Comparison of ENCODE assay signal across 8 mouse cellular contexts in genomic region chr10:118592648-118593368, GRCm38 (mm10).
A peak's percentile ranks its signal among the peaks of the same experiment; 100 is the strongest.
DNase-seq lines count a peak whose midpoint lies in the region; ATAC-seq lines count a peak whose summit lies in the region.

No protein-coding gene starts in this region.

- WGBS in heart, embryonic 10.5 days, result 46% methylated on average over 16 of the region's 16 CpGs
- WGBS in hindbrain, embryonic 16.5 days, result 38% methylated on average over 16 of the region's 16 CpGs
- 38% methylated on average over 16 of the region's 16 CpGs for WGBS in midbrain, embryonic 13.5 days

- ATAC-seq in hindbrain, embryonic 16.5 days, result peak; percentile 30; the same call in 1 of the 2 replicates
- ATAC-seq in midbrain, embryonic 13.5 days, result 0 out of 2 replicates have a peak, but pooled peaks have one; percentile 50

- no peaks in the 10 kb centered on the region for H3K27me3 ChIP-seq in heart, embryonic 10.5 days (ENCODE audit: insufficient read depth, poor library complexity, severe bottlenecking)
- no peaks in the 10 kb centered on the region for H3K27me3 ChIP-seq in hindbrain, embryonic 16.5 days (replicated peaks; ENCODE audit: control insufficient read depth, insufficient read depth, low read length)
- H3K27me3 ChIP-seq in midbrain, embryonic 13.5 days, result no peaks in the 10 kb centered on the region

- peaks cover 10% of the 10 kb centered on the region for H3K4me1 ChIP-seq in heart, embryonic 10.5 days
- no peaks in the 10 kb centered on the region for H3K4me1 ChIP-seq in hindbrain, embryonic 16.5 days (ENCODE audit: control insufficient read depth, insufficient read depth, low read depth, low read length)
- peaks cover 3% of the 10 kb centered on the region; the same call in 1 of the 2 replicates for H3K4me1 ChIP-seq in midbrain, embryonic 13.5 days (replicated peaks)

- H3K9me3 ChIP-seq in heart, embryonic 10.5 days, result no peaks in the 10 kb centered on the region
- H3K9me3 ChIP-seq in hindbrain, embryonic 16.5 days (ENCODE audit: control insufficient read depth, low read length), result no peaks in the 10 kb centered on the region
- H3K9me3 ChIP-seq in midbrain, embryonic 13.5 days, result no peaks in the 10 kb centered on the region

- H3K36me3 ChIP-seq in heart, embryonic 10.5 days, result no peaks in the 10 kb centered on the region
- no peaks in the 10 kb centered on the region for H3K36me3 ChIP-seq in hindbrain, embryonic 16.5 days (ENCODE audit: control insufficient read depth, insufficient read depth, low read length)
- no peaks in the 10 kb centered on the region for H3K36me3 ChIP-seq in midbrain, embryonic 13.5 days

- H3K4me2 ChIP-seq in hindbrain, embryonic 16.5 days (ENCODE audit: low read length), result no peak overlapping the region
- H3K4me2 ChIP-seq in midbrain, embryonic 13.5 days (replicated peaks), result no peak overlapping the region

- H3K27ac ChIP-seq in heart, embryonic 10.5 days, result no peak overlapping the region
- no peak overlapping the region for H3K27ac ChIP-seq in hindbrain, embryonic 16.5 days (ENCODE audit: low read depth, low read length)
- H3K27ac ChIP-seq in midbrain, embryonic 13.5 days, result no peak overlapping the region

- DNase-seq in heart, adult 18-20 months, result peak; percentile 68 to 96
- DNase-seq in heart, embryonic 10.5 days (ENCODE audit: low spot score), result no peak
- DNase-seq in cerebellum, adult 11-12 months, result peak; percentile 32
- peak; percentile 72 for DNase-seq in forelimb bud, embryonic 11.5 days (ENCODE audit: low read depth, low spot score)
- peak; percentile 63 to 78 for DNase-seq in layer of hippocampus, postnatal 36 days
- DNase-seq in spleen, adult 12 weeks (ENCODE audit: low spot score), result peak; percentile 39

- H3K9ac ChIP-seq in hindbrain, embryonic 16.5 days (ENCODE audit: low read depth, low read length), result no peak overlapping the region
- no peak overlapping the region for H3K9ac ChIP-seq in midbrain, embryonic 13.5 days (replicated peaks)

- H3K4me3 ChIP-seq in heart, embryonic 10.5 days, result no peak overlapping the region
- no peak overlapping the region for H3K4me3 ChIP-seq in hindbrain, embryonic 16.5 days (ENCODE audit: low read length)
- no peak overlapping the region for H3K4me3 ChIP-seq in midbrain, embryonic 13.5 days (replicated peaks)
